Mouse (Mus musculus) brown adipose tissue, adult 24 weeks (tissue): ENCODE results near the gene Slc9a9. TPM values are rescaled to one million over a fixed set of nuclear protein-coding genes. Genes with fewer than 3 reads are reported as not detected.

Experiments
- H3K27ac ChIP-seq: fragments of 200-500 bp; replicated peaks from 2 replicates; pipeline ENCODE4 v1.5.1; 2012; ENCODE audit warnings: low read depth, mild to moderate bottlenecking, low read length
- H3K4me1 ChIP-seq: fragments of 200-500 bp; 2 replicates; pipeline ENCODE4 v1.6.1; 2012; ENCODE audit warnings: low read length, mixed read lengths; ENCODE audit not compliant: control insufficient read depth, insufficient read depth, insufficient read length
- H3K4me3 ChIP-seq: fragments of 200-500 bp; 2 replicates; pipeline ENCODE4 v1.5.1; 2012; ENCODE audit warnings: low read depth, mild to moderate bottlenecking, low read length, moderate library complexity; ENCODE audit not compliant: insufficient read depth
- polyA plus RNA-seq: library from polyadenylated mRNA; stranded (reverse); fragments of >200 nt; gene quantifications from 2 replicates; pipeline ENCODE4 v1.2.4, GENCODE M21; 2012; ENCODE audit not compliant: missing spikeins, insufficient read depth, insufficient read length

The Slc9a9 gene
- polyA plus RNA-seq, 1 experiment: 2.0 TPM

GRCm38 (mm10) chr9:94696539-94697079 is 26.9 kb downstream of the Slc9a9 start:
- Histone ChIP-seq H3K4me1 (peaks cover 5% of the 10 kb centered on the region), H3K27ac (peak overlapping the region; percentile 59), H3K4me3 (no peak overlapping the region)

GRCm38 (mm10) chr9:94698175-94698574 is 28.5 kb downstream of the Slc9a9 start:
- peaks cover 3% of the 10 kb centered on the region for H3K4me1 ChIP-seq
- H3K27ac ChIP-seq: no peak overlapping the region
- H3K4me3 ChIP-seq: no peak overlapping the region

- Histone ChIP-seq H3K27ac (no peak overlapping the region), H3K4me1 (peaks cover 3% of the 10 kb centered on the region), H3K4me3 (no peak overlapping the region)
Measured at GRCm38 (mm10) chr9:94700549-94700948, 30.8 kb downstream of the Slc9a9 start.

DNA sequence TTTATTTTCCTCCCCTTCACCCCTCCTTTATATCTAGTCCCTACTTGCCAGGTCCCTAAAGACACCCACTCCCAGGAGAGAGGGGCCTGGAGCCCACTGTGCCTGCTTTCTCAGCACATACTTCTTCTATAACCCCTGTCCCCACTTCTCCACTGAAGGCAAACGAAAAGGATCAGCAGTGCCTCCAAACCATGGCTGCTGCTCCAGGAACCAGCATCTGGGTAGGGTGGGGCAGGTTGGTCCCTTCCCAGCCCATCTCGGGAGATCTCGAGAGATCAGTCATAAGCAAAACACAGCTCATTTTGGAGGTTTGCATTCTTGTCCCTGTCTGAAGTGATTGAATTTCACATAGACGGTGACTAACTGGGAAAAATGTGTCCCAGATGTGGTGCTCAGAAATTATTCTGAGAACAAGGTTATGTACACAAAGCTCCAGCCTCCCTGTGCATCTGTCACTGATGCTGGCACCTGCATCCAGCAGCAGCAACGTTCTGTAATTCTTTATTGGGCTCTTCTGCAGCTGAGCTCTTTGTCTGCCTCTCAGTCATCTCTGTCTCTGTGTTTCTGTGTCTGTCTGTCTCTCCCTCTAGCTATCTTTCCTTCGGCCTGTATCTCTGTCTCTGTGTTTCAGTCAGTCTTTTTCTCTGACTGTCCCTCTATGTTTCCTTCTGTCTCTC is 31.6 kb downstream of the Slc9a9 start:
- Histone ChIP-seq H3K27ac (no peak overlapping the region), H3K4me1 (no peaks in the 10 kb centered on the region; the same call in 1 of the 2 replicates)

DNA sequence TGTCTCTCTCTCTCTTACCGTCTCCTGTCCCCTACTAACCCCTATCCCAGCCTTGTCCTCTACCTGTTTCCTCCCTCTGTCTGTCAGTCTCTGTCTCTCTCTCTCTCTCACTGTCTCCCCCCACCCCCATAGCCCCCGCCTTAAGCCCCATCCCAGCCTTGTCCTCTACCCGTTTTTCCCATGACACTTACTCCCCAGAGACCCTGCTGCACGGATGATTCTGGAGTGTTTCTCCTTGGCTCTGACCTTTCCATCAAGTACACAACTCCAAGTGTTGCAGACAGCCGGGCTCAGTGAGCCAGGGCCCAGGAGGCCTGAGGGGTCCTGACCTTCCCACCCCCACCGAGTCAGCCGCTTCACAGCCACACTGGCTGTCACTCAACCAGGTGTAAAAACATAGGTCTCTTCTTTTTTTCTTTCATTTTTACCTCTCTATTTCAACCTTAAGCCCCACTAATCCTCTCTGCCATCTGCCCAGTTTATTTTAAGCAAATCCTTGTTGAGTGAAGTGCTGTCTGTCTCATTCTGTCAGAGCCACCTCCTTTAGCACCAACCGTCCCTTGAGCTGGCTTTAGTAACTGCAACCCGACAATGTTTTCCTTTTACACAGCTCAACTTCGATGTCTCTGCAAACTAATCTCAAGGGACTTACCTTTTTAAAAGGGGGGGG is 32.4 kb downstream of the Slc9a9 start:
- Histone ChIP-seq H3K27ac (no peak overlapping the region), H3K4me1 (no peaks in the 10 kb centered on the region), H3K4me3 (no peak overlapping the region)

More for the DNA sequence above, 31.6 kb downstream of the Slc9a9 start:
- no peak overlapping the region for H3K4me3 ChIP-seq

DNA sequence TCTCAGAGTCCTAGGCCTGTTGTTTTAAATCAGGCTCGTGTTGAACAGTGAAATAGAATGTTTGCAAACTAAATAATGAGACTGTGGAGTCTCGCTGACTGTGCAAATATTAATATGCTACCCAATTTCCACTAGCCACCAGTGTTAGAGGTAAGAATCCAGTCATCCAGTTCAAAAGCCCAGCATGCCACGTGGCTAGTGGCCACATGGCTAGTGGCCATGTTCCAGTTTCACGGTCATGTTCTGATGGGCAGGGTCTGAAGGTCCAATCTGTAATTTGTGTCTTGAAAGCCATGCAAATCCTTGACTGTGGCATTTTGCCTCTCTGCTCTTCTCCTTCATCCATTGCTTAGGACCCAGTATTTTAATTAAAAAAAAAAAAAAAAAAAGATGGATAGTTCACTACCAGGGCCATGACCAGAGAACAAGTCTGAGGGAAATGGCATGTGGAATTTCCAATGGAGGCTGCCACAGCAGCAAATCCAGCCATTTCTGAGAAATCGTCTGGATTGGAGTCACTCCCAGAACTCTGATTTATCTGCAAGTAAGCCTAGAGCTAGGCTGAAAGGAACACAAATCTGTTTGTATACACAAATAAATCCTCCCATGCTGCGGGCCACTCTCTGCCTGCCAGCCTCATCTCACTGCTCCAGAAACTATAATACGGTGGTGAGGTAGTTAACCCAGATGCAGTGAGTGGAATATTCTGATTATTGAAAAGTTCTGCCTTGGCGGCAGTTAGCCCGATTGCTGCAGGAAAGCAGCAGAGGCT is 35.5 kb downstream of the Slc9a9 start:
- no peaks in the 10 kb centered on the region for H3K4me1 ChIP-seq
- no peak overlapping the region for H3K4me3 ChIP-seq
- no peak overlapping the region for H3K27ac ChIP-seq

GRCm38 (mm10) chr9:94705758-94706026 is 36.0 kb downstream of the Slc9a9 start:
- Histone ChIP-seq H3K4me3 (no peak overlapping the region), H3K27ac (no peak overlapping the region), H3K4me1 (no peaks in the 10 kb centered on the region)

DNA sequence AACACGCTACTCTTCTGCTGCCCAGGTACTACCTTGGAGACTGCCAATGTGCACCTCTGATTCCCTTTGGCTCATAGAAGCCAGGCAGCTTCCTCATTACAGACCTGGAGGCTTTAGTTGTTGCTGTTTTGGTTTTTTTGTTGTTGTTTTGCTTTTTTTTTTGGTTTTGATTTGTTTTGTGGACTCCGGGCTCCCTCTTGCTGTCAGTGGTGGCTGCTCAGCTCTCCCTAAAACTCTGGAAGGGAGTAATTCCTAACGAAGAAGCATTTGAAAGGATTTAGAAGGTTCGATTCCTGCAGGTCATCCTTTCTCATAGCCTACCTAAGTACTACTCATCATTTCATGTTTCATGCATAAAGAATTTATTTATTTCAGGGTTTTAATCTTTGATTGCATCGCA is 42.4 kb downstream of the Slc9a9 start:
- Histone ChIP-seq H3K4me3 (no peak overlapping the region), H3K4me1 (no peaks in the 10 kb centered on the region), H3K27ac (no peak overlapping the region)

GRCm38 (mm10) chr9:94716695-94717094 is 47.0 kb downstream of the Slc9a9 start:
- no peak overlapping the region for H3K27ac ChIP-seq
- no peaks in the 10 kb centered on the region for H3K4me1 ChIP-seq
- no peak overlapping the region for H3K4me3 ChIP-seq

DNA sequence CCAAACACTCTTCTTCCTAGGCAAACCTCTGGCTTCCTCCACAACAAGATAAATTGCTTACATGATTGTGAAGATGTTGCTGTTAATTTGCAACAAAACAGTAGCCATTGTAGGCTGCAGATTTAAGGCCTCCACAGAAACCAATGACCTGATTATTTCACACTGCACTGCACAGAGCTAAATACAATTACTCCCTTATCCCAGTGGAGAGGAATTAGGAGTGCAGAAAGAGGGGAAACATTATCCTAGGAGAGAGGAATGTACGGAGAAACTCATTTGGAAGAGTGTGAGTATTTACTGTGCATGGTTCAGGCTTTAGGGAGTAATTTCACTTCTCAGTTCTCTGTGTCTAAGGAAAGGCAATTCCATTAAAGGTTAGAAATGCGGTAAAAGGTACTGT is 53.9 kb downstream of the Slc9a9 start:
- Histone ChIP-seq H3K4me3 (no peak overlapping the region), H3K27ac (no peak overlapping the region), H3K4me1 (no peaks in the 10 kb centered on the region)

DNA sequence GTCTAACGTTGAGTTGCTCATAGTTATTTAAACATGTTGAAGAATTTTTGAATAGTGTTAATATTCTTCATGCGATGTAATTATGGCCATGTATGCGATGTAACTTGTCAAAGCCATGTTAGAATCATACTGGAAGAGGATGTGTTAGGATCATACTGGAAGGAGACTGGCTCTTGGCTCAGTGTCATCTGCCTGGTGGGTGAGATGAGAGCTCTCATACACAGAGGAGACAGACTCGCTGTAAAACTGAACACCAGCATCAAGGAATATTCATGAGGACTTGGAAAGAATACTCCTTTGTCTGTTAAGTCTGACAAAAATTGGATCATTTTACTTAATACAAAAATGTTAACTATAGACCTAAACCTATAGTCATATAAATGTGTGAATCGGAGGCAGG is 55.4 kb downstream of the Slc9a9 start:
- H3K4me1 ChIP-seq: no peaks in the 10 kb centered on the region
- no peak overlapping the region for H3K4me3 ChIP-seq
- H3K27ac ChIP-seq: no peak overlapping the region

- Histone ChIP-seq H3K4me3 (no peak overlapping the region), H3K4me1 (no peaks in the 10 kb centered on the region), H3K27ac (no peak overlapping the region)
Measured at GRCm38 (mm10) chr9:94727457-94727856, 57.7 kb downstream of the Slc9a9 start.

GRCm38 (mm10) chr9:94730396-94730795 is 60.7 kb downstream of the Slc9a9 start:
- no peak overlapping the region for H3K4me3 ChIP-seq
- H3K4me1 ChIP-seq: no peaks in the 10 kb centered on the region; the same call in 1 of the 2 replicates

GRCm38 (mm10) chr9:94732136-94732535 is 62.4 kb downstream of the Slc9a9 start:
- H3K4me1 ChIP-seq: no peaks in the 10 kb centered on the region; the same call in 1 of the 2 replicates
- H3K4me3 ChIP-seq: no peak overlapping the region
- H3K27ac ChIP-seq: no peak overlapping the region

More at GRCm38 (mm10) chr9:94730396-94730795, 60.7 kb downstream of the Slc9a9 start:
- H3K27ac ChIP-seq: no peak overlapping the region

- Histone ChIP-seq H3K27ac (no peak overlapping the region), H3K4me3 (no peak overlapping the region), H3K4me1 (no peaks in the 10 kb centered on the region; the same call in 1 of the 2 replicates)
Measured at GRCm38 (mm10) chr9:94732599-94733287, 63.0 kb downstream of the Slc9a9 start.
